Mouse (Mus musculus) hindbrain, embryonic 12.5 days (tissue): ENCODE data around the gene Selenov. TPM values are rescaled to one million over a fixed set of nuclear protein-coding genes. Genes with fewer than 3 reads are reported as not detected.

ENCODE experiments used
- ATAC-seq: fragments of 200-750 bp; cut with Nextera tagmentation; 2 replicates; pipeline ENCODE4 v1.8.0; 2017; ENCODE audit warnings: moderate TSS enrichment; ENCODE audit not compliant: low FRiP score
- H3K27ac ChIP-seq: fragments of 300-500 bp; sonication (generic); 2 replicates; pipeline ENCODE4 v1.5.1; 2016; ENCODE audit warnings: mild to moderate bottlenecking
- H3K27me3 ChIP-seq: fragments of 300-500 bp; sonication (generic); 2 replicates; pipeline ENCODE4 v1.6.1; 2016; ENCODE audit warnings: mild to moderate bottlenecking
- H3K36me3 ChIP-seq: fragments of 300-500 bp; sonication (generic); 2 replicates; pipeline ENCODE4 v1.6.1; 2016; ENCODE audit warnings: mild to moderate bottlenecking
- H3K4me1 ChIP-seq: fragments of 300-500 bp; sonication (generic); 2 replicates; pipeline ENCODE4 v1.6.1; 2016
- H3K4me2 ChIP-seq: fragments of 300-500 bp; sonication (generic); replicated peaks from 2 replicates; pipeline ENCODE4 v1.6.1; 2016; ENCODE audit warnings: mild to moderate bottlenecking
- H3K4me3 ChIP-seq: fragments of 300-500 bp; sonication (generic); 2 replicates; pipeline ENCODE4 v1.5.1; 2016; ENCODE audit warnings: mild to moderate bottlenecking
- H3K9ac ChIP-seq: fragments of 300-500 bp; sonication (generic); 2 replicates; pipeline ENCODE4 v1.6.1; 2016; ENCODE audit warnings: mild to moderate bottlenecking, moderate library complexity
- H3K9me3 ChIP-seq: fragments of 300-500 bp; sonication (generic); replicated peaks from 2 replicates; pipeline ENCODE4 v1.6.1; 2016; ENCODE audit warnings: mild to moderate bottlenecking
- WGBS: fragments of 180-500 bp; shearing (Covaris S2); methylation state at CpG from one replicate; pipeline ENCODE4 v1.1.7; 2016; 5-methylcytosine and 5-hydroxymethylcytosine counted together
- polyA plus RNA-seq: library from polyadenylated mRNA; unstranded; fragments of >200 nt; fragmentation: Nextera tagmentation; extraction: Ambion mirVana; gene quantifications from 2 replicates; pipeline ENCODE4 v1.2.1, GENCODE M21; 2016

Gene Selenov
- polyA plus RNA-seq, 1 experiment from 2014 or later: 0.34 TPM

GRCm38 (mm10) chr7:28277615-28278278 is 13.2 kb downstream of the Selenov start, which contains the start of gene Eid2b:
TSS of gene Eid2b (plus strand) at chr7:28277739.
- Histone ChIP-seq H3K4me2 (peak within 1 kb of the TSS; percentile 68), H3K9me3 (no peaks in the 10 kb centered on the region), H3K9ac (peak within 1 kb of the TSS; percentile 86), H3K4me3 (peak within 1 kb of the TSS; percentile 51), H3K36me3 (peaks cover 6% of the 10 kb centered on the region), H3K27me3 (no peaks in the 10 kb centered on the region), H3K27ac (peak within 1 kb of the TSS; percentile 84), H3K4me1 (peaks cover 10% of the 10 kb centered on the region; the same call in 1 of the 2 replicates)
- peak; percentile 76 for ATAC-seq
- 3% methylated on average over 68 of the region's 68 CpGs for WGBS

GRCm38 (mm10) chr7:28277237-28277614 is 13.8 kb downstream of the Selenov start:
- WGBS: 63% methylated on average over 8 of the region's 8 CpGs
- Histone ChIP-seq H3K4me2 (no peak overlapping the region), H3K4me3 (no peak overlapping the region), H3K4me1 (peaks cover 10% of the 10 kb centered on the region; the same call in 1 of the 2 replicates), H3K27me3 (no peaks in the 10 kb centered on the region), H3K9me3 (no peaks in the 10 kb centered on the region), H3K36me3 (peaks cover 11% of the 10 kb centered on the region), H3K27ac (peak overlapping the region; percentile 0; the same call in 1 of the 2 replicates), H3K9ac (no peak overlapping the region)
- peak; percentile 27; the same call in 1 of the 2 replicates for ATAC-seq

- no peak overlapping the region for H3K4me2 ChIP-seq
- peaks cover 10% of the 10 kb centered on the region for H3K4me1 ChIP-seq
- no peak for ATAC-seq
- 69% methylated on average over 3 of the region's 3 CpGs for WGBS
- H3K27me3 ChIP-seq: no peaks in the 10 kb centered on the region
- peaks cover 32% of the 10 kb centered on the region for H3K36me3 ChIP-seq
- H3K27ac ChIP-seq: no peak overlapping the region
- no peaks in the 10 kb centered on the region for H3K9me3 ChIP-seq
- H3K9ac ChIP-seq: no peak overlapping the region
- H3K4me3 ChIP-seq: no peak overlapping the region
Measured at GRCm38 (mm10) chr7:28271761-28272160, 19.2 kb downstream of the Selenov start.

GRCm38 (mm10) chr7:28269355-28269754 is 21.6 kb downstream of the Selenov start:
- Histone ChIP-seq H3K27me3 (no peaks in the 10 kb centered on the region; the same call in 1 of the 2 replicates), H3K4me1 (peaks cover 10% of the 10 kb centered on the region), H3K4me3 (no peak overlapping the region), H3K9me3 (no peaks in the 10 kb centered on the region), H3K9ac (no peak overlapping the region), H3K27ac (no peak overlapping the region), H3K4me2 (peak overlapping the region; percentile 77; the same call in 1 of the 2 replicates), H3K36me3 (peaks cover 32% of the 10 kb centered on the region)
- no peak for ATAC-seq
- 93% methylated on average over 12 of the region's 12 CpGs for WGBS

- peak overlapping the region; percentile 97 for H3K27ac ChIP-seq
- peak overlapping the region; percentile 91 for H3K4me3 ChIP-seq
- H3K9me3 ChIP-seq: no peaks in the 10 kb centered on the region
- peak overlapping the region; percentile 77 for H3K4me2 ChIP-seq
- 31% methylated on average over 16 of the region's 16 CpGs for WGBS
- peak overlapping the region; percentile 99 for H3K9ac ChIP-seq
- H3K36me3 ChIP-seq: peaks cover 32% of the 10 kb centered on the region
- H3K27me3 ChIP-seq: peaks cover 3% of the 10 kb centered on the region; the same call in 1 of the 2 replicates
- peaks cover 10% of the 10 kb centered on the region for H3K4me1 ChIP-seq
- no peak; the same call in 1 of the 2 replicates for ATAC-seq
Measured at GRCm38 (mm10) chr7:28268576-28268975, 22.4 kb downstream of the Selenov start.

- Histone ChIP-seq H3K27me3 (peaks cover 3% of the 10 kb centered on the region; the same call in 1 of the 2 replicates), H3K4me3 (peak overlapping the region; percentile 91), H3K36me3 (peaks cover 29% of the 10 kb centered on the region), H3K4me1 (peaks cover 10% of the 10 kb centered on the region), H3K9ac (peak overlapping the region; percentile 99), H3K4me2 (peak overlapping the region; percentile 77), H3K27ac (peak overlapping the region; percentile 97), H3K9me3 (no peaks in the 10 kb centered on the region)
- under 1% methylated on average over 39 of the region's 62 CpGs for whole genome bisulfite sequencing
- peak; percentile 85 for ATAC-seq
Measured at GRCm38 (mm10) chr7:28268042-28268531, 22.9 kb downstream of the Selenov start.

- Histone ChIP-seq H3K27ac (peak within 1 kb of the TSS; percentile 97), H3K4me3 (peak within 1 kb of the TSS; percentile 91), H3K4me1 (peaks cover 10% of the 10 kb centered on the region), H3K4me2 (peak within 1 kb of the TSS; percentile 77), H3K9me3 (no peaks in the 10 kb centered on the region), H3K36me3 (peaks cover 22% of the 10 kb centered on the region), H3K27me3 (peaks cover 3% of the 10 kb centered on the region; the same call in 1 of the 2 replicates), H3K9ac (peak within 1 kb of the TSS; percentile 99)
- ATAC-seq: peak; percentile 91
- 8% methylated on average over 57 of the region's 57 CpGs for WGBS
Measured at GRCm38 (mm10) chr7:28267129-28268041, 23.6 kb downstream of the Selenov start, which contains the start of gene Eid2. TSS of gene Eid2 (plus strand) at chr7:28267881.

- peaks cover 10% of the 10 kb centered on the region for H3K36me3 ChIP-seq
- no peak overlapping the region for H3K27ac ChIP-seq
- no peak overlapping the region for H3K9ac ChIP-seq
- H3K4me3 ChIP-seq: no peak overlapping the region
- no peak for ATAC-seq
- H3K27me3 ChIP-seq: peaks cover 3% of the 10 kb centered on the region; the same call in 1 of the 2 replicates
- peaks cover 10% of the 10 kb centered on the region for H3K4me1 ChIP-seq
- no peaks in the 10 kb centered on the region for H3K9me3 ChIP-seq
- no peak overlapping the region for H3K4me2 ChIP-seq
- WGBS: 91% methylated on average over 13 of the region's 13 CpGs
Measured at GRCm38 (mm10) chr7:28265391-28265790, 25.6 kb downstream of the Selenov start.

- Histone ChIP-seq H3K9ac (no peak overlapping the region), H3K4me3 (no peak overlapping the region), H3K27ac (no peak overlapping the region), H3K9me3 (no peaks in the 10 kb centered on the region), H3K27me3 (peaks cover 3% of the 10 kb centered on the region; the same call in 1 of the 2 replicates), H3K4me1 (peaks cover 5% of the 10 kb centered on the region), H3K4me2 (no peak overlapping the region), H3K36me3 (no peaks in the 10 kb centered on the region)
- ATAC-seq: no peak
- WGBS: 9% methylated on average over 15 of the region's 15 CpGs
Measured at GRCm38 (mm10) chr7:28263786-28264185, 27.2 kb downstream of the Selenov start.

- Histone ChIP-seq H3K4me3 (no peak overlapping the region), H3K27me3 (peaks cover 3% of the 10 kb centered on the region; the same call in 1 of the 2 replicates), H3K4me1 (no peaks in the 10 kb centered on the region), H3K9me3 (no peaks in the 10 kb centered on the region), H3K4me2 (no peak overlapping the region), H3K27ac (no peak overlapping the region), H3K36me3 (no peaks in the 10 kb centered on the region), H3K9ac (no peak overlapping the region)
- 43% methylated on average over 5 of the region's 5 CpGs for WGBS
- no peak for ATAC-seq
Measured at GRCm38 (mm10) chr7:28262861-28263260, 28.1 kb downstream of the Selenov start.

GRCm38 (mm10) chr7:28255476-28255875 is 35.5 kb downstream of the Selenov start:
- peaks cover 4% of the 10 kb centered on the region; the same call in 1 of the 2 replicates for H3K9me3 ChIP-seq
- no peak for ATAC-seq
- 85% methylated on average over 6 of the region's 6 CpGs for WGBS

GRCm38 (mm10) chr7:28254591-28254990 is 36.4 kb downstream of the Selenov start:
- H3K9ac ChIP-seq: no peak overlapping the region
- H3K4me1 ChIP-seq: no peaks in the 10 kb centered on the region
- no peak overlapping the region for H3K4me3 ChIP-seq
- H3K27me3 ChIP-seq: peaks cover 3% of the 10 kb centered on the region; the same call in 1 of the 2 replicates
- 90% methylated on average over 6 of the region's 6 CpGs for WGBS
- H3K27ac ChIP-seq: no peak overlapping the region
- ATAC-seq: no peak
- no peak overlapping the region for H3K4me2 ChIP-seq
- H3K36me3 ChIP-seq: no peaks in the 10 kb centered on the region
- peaks cover 4% of the 10 kb centered on the region; the same call in 1 of the 2 replicates for H3K9me3 ChIP-seq

More at GRCm38 (mm10) chr7:28255476-28255875, 35.5 kb downstream of the Selenov start:
- no peak overlapping the region for H3K9ac ChIP-seq
- no peak overlapping the region for H3K4me2 ChIP-seq
- H3K4me3 ChIP-seq: no peak overlapping the region
- no peaks in the 10 kb centered on the region for H3K36me3 ChIP-seq
- no peaks in the 10 kb centered on the region for H3K4me1 ChIP-seq
- H3K27me3 ChIP-seq: peaks cover 3% of the 10 kb centered on the region; the same call in 1 of the 2 replicates
- H3K27ac ChIP-seq: no peak overlapping the region
